Mouse (Mus musculus): ENCODE results near the gene Olfr786. TPM values are rescaled to one million over a fixed set of nuclear protein-coding genes. Genes with fewer than 3 reads are reported as not detected.

Olfr786 gene
- polyA plus RNA-seq (2014; fragmentation: Illumina TruSeq; extraction: RNeasy Lipid Tissue Mini Kit (QIAGEN cat#74804)), result not detected

DNA sequence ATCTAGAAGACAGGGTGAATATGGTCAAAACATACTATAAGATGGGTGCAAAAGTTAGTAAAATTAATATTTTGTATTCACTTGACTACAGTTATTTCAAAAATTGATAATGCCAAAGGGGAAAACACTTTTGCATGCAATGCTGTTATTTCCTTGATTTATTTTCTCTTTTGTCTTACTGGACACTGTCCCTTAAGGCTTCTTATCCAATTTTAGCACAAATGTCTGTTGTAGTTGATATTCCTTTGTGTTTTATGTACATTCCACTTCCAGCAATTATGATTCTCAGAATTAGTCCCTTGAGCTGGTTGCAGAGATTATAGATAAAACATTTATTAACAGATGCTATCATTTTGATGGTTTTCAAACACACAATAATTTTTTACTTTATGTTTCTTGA is at the start of gene Olfr786:
Gene Olfr786, plus strand, starts transcription at position 301 of the 400 bp plus-strand sequence.

DNA sequence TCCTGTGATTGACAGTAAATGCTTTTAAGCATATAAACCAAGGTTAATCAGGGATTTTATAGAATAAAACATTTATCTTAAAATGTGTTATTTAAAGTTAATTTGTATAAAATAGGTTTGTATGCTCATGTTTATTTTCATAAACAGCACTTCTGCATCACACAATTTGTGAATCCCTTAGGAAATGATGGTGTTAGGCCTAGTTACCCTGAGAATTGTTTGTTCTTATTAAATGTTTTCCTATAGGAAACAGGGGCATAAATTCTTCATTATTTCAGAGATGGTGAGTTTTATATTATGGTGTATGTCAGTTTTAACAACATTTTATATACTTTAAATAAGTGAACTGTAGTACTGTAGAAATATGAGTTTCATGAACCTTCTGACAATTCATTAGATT is 43.3 kb upstream of the Olfr786 start, which contains the start of gene Olfr784:
Gene Olfr784, plus strand, starts transcription at position 301 of the 400 bp plus-strand sequence.

DNA sequence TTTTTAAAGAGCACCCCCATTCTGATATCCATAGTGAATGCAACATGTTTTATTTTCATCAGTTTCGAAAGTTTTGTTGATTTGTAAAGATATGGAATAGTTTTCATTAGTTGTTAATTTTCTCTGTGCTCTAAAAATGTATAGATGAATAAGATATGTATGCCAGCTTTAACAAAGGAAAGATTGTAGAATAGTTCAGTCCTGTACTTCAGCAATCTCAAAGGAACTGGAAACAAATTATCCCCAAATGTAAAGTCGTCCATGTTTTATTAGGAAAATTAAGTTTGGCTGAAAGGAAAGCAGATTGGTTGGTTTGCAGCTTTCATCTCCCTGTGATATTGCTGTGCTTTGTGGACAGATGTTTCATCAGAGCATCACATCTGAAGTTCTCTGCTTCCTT is 22.0 kb upstream of the Olfr786 start, which contains the start of gene Olfr785:
Gene Olfr785, plus strand, starts transcription at position 301 of the 400 bp plus-strand sequence.

DNA sequence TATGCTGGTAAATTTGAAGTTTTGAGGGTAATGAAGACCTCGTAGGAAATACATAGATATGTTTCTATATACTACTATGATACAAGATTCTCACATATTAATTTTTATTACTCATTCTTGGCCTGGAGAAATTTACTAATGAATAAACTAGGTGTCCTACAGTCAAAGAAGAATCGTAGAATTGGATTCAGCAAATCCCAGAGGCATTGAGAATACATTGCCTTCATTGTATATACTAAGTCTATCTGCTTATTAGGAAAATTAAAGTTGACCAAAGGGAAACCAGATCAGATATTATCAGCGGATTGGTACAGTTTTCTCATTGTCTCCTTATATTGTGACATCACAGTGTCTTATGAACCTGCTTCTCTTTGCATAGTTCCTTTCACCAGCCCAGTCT is 34.5 kb downstream of the Olfr786 start, which contains the start of gene Olfr787:
Gene Olfr787, plus strand, starts transcription at position 301 of the 400 bp plus-strand sequence.

DNA sequence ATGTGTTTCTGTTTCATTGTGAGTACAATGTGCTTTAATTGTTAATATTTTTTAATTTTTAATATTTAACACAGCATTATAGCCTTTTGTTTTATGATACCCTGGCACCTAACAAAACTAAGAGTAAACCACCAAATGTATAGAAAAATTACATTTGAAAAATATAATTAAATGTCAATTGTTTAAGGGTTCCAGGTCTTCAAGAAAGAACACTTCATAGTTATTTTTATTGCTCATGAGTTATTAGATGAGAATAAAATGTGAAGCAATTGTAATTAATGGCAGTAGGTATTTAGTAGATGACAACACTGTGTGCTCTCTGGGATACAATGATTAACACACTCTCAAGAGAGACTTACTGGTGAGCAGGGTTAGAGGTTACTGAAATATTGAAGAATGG is 43.6 kb downstream of the Olfr786 start, which contains the start of gene Olfr788:
Gene Olfr788, plus strand, starts transcription at position 301 of the 400 bp plus-strand sequence.

DNA sequence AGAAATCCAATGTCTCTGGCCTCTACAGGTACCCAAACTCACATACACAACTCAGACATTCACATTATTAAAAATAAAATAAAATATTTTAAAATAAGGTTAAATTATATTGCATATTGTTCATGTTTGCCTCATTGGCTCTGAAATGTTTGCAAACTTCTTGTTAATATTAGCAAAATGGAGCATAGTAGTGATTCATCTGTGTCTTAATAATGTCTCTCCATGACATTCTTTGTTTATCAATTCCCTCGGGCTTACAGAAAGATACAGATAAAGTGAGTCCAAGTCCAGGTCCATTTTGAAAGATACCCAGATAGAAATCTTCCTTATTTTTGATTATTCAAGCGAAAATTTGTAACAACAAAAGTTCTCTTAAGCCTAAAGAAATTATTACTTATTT is 57.3 kb downstream of the Olfr786 start, which contains the start of gene Olfr789:
Gene Olfr789, plus strand, starts transcription at position 301 of the 400 bp plus-strand sequence.

Other genes with a start within 250 kb of the Olfr786 start
- not detected for gene Olfr772, start 249.4 kb upstream of the Olfr786 start, polyA plus RNA-seq (2014; fragmentation: Illumina TruSeq; extraction: RNeasy Lipid Tissue Mini Kit (QIAGEN cat#74804))
- not detected for gene Olfr773, start 239.9 kb upstream of the Olfr786 start, polyA plus RNA-seq (2014; fragmentation: Illumina TruSeq; extraction: RNeasy Lipid Tissue Mini Kit (QIAGEN cat#74804))
- gene Olfr774, start 191.1 kb upstream of the Olfr786 start, polyA plus RNA-seq (2014; fragmentation: Illumina TruSeq; extraction: RNeasy Lipid Tissue Mini Kit (QIAGEN cat#74804)), result not detected
- gene Olfr775, start 178.9 kb upstream of the Olfr786 start, polyA plus RNA-seq (2014; fragmentation: Illumina TruSeq; extraction: RNeasy Lipid Tissue Mini Kit (QIAGEN cat#74804)), result not detected
- not detected for gene Olfr776, start 168.2 kb upstream of the Olfr786 start, polyA plus RNA-seq (2014; fragmentation: Illumina TruSeq; extraction: RNeasy Lipid Tissue Mini Kit (QIAGEN cat#74804))
- not detected for gene Olfr777, start 155.8 kb upstream of the Olfr786 start, polyA plus RNA-seq (2014; fragmentation: Illumina TruSeq; extraction: RNeasy Lipid Tissue Mini Kit (QIAGEN cat#74804))
- gene Olfr780, start 109.2 kb upstream of the Olfr786 start, polyA plus RNA-seq (2014; fragmentation: Illumina TruSeq; extraction: RNeasy Lipid Tissue Mini Kit (QIAGEN cat#74804)), result not detected
- not detected for gene Olfr781, start 98.5 kb upstream of the Olfr786 start, polyA plus RNA-seq (2014; fragmentation: Illumina TruSeq; extraction: RNeasy Lipid Tissue Mini Kit (QIAGEN cat#74804))
- gene Olfr782, start 78.5 kb upstream of the Olfr786 start, polyA plus RNA-seq (2014; fragmentation: Illumina TruSeq; extraction: RNeasy Lipid Tissue Mini Kit (QIAGEN cat#74804)), result not detected
- not detected for gene Olfr784, start 43.2 kb upstream of the Olfr786 start, polyA plus RNA-seq (2014; fragmentation: Illumina TruSeq; extraction: RNeasy Lipid Tissue Mini Kit (QIAGEN cat#74804))
- not detected for gene Olfr785, start 21.9 kb upstream of the Olfr786 start, polyA plus RNA-seq (2014; fragmentation: Illumina TruSeq; extraction: RNeasy Lipid Tissue Mini Kit (QIAGEN cat#74804))
- not detected for gene Olfr787, start 34.6 kb downstream of the Olfr786 start, polyA plus RNA-seq (2014; fragmentation: Illumina TruSeq; extraction: RNeasy Lipid Tissue Mini Kit (QIAGEN cat#74804))
- gene Olfr788, start 43.7 kb downstream of the Olfr786 start, polyA plus RNA-seq (2014; fragmentation: Illumina TruSeq; extraction: RNeasy Lipid Tissue Mini Kit (QIAGEN cat#74804)), result not detected
- not detected for gene Olfr789, start 57.4 kb downstream of the Olfr786 start, polyA plus RNA-seq (2014; fragmentation: Illumina TruSeq; extraction: RNeasy Lipid Tissue Mini Kit (QIAGEN cat#74804))
- not detected for gene Olfr790, start 71.2 kb downstream of the Olfr786 start, polyA plus RNA-seq (2014; fragmentation: Illumina TruSeq; extraction: RNeasy Lipid Tissue Mini Kit (QIAGEN cat#74804))
- not detected for gene Olfr791, start 94.5 kb downstream of the Olfr786 start, polyA plus RNA-seq (2014; fragmentation: Illumina TruSeq; extraction: RNeasy Lipid Tissue Mini Kit (QIAGEN cat#74804))
- 0.20 TPM for gene Olfr792, start 111.9 kb downstream of the Olfr786 start, polyA plus RNA-seq (2014; fragmentation: Illumina TruSeq; extraction: RNeasy Lipid Tissue Mini Kit (QIAGEN cat#74804))
- gene Olfr794, start 140.3 kb downstream of the Olfr786 start, polyA plus RNA-seq (2014; fragmentation: Illumina TruSeq; extraction: RNeasy Lipid Tissue Mini Kit (QIAGEN cat#74804)), result not detected
- gene Olfr796, start 185.3 kb downstream of the Olfr786 start, polyA plus RNA-seq (2014; fragmentation: Illumina TruSeq; extraction: RNeasy Lipid Tissue Mini Kit (QIAGEN cat#74804)), result not detected
- not detected for gene Olfr798, start 200.6 kb downstream of the Olfr786 start, polyA plus RNA-seq (2014; fragmentation: Illumina TruSeq; extraction: RNeasy Lipid Tissue Mini Kit (QIAGEN cat#74804))
- not detected for gene Olfr799, start 210.2 kb downstream of the Olfr786 start, polyA plus RNA-seq (2014; fragmentation: Illumina TruSeq; extraction: RNeasy Lipid Tissue Mini Kit (QIAGEN cat#74804))
- not detected for gene Olfr800, start 230.4 kb downstream of the Olfr786 start, polyA plus RNA-seq (2014; fragmentation: Illumina TruSeq; extraction: RNeasy Lipid Tissue Mini Kit (QIAGEN cat#74804))
- gene Olfr801, start 246.6 kb downstream of the Olfr786 start, polyA plus RNA-seq (2014; fragmentation: Illumina TruSeq; extraction: RNeasy Lipid Tissue Mini Kit (QIAGEN cat#74804)), result not detected

Data from ovary, adult 10 weeks (tissue).